ENCODE assay signal across 9 mouse cellular contexts in genomic region chr6:36388401-36389259, GRCm38 (mm10). TPM values are rescaled to one million over a fixed set of nuclear protein-coding genes. Genes with fewer than 3 reads are reported as not detected.
DNase-seq lines count a peak whose midpoint lies in the region; ATAC-seq lines count a peak whose summit lies in the region.
"Had no signal": no experiment of that assay in that cellular context is flagged by ENCODE, and none has a peak within 500 bp of the region (broad histone marks: within the 10 kb centered on the region; RNA-seq: fewer than 3 reads in every experiment).

No protein-coding gene starts in this region.

- no peaks in the 10 kb centered on the region for H3K9me3 ChIP-seq in heart, embryonic 16.5 days (replicated peaks; ENCODE audit: control insufficient read depth, low read length)
- H3K9me3 ChIP-seq in liver, embryonic 11.5 days (ENCODE audit: control insufficient read depth, low read length) = no peaks in the 10 kb centered on the region

- peak; percentile 39 for ATAC-seq in heart, embryonic 16.5 days (replicated peaks; ENCODE audit: extremely low read depth, insufficient read depth, low FRiP score)
- ATAC-seq in liver, embryonic 11.5 days (replicated peaks; ENCODE audit: low FRiP score) = no peak

- H3K4me2 ChIP-seq in heart, embryonic 16.5 days (ENCODE audit: low read depth, low read length) = peak overlapping the region; percentile 85
- peak overlapping the region; percentile 61 for H3K4me2 ChIP-seq in liver, embryonic 11.5 days

- peak overlapping the region; percentile 88 for H3K9ac ChIP-seq in heart, embryonic 16.5 days (ENCODE audit: low read length)
- H3K9ac ChIP-seq in liver, embryonic 11.5 days (ENCODE audit: low read depth, low read length) = no peak overlapping the region

- peak overlapping the region; percentile 79 for H3K4me3 ChIP-seq in heart, embryonic 16.5 days (ENCODE audit: low read length)
- peak overlapping the region; percentile 43 for H3K4me3 ChIP-seq in liver, embryonic 11.5 days (ENCODE audit: low read depth, low read length)

- H3K27me3 ChIP-seq in heart, embryonic 16.5 days (ENCODE audit: control insufficient read depth, insufficient read depth, low read length) = peaks cover 4% of the 10 kb centered on the region; the same call in 1 of the 2 replicates
- peaks cover 37% of the 10 kb centered on the region for H3K27me3 ChIP-seq in liver, embryonic 11.5 days (replicated peaks; ENCODE audit: control insufficient read depth, insufficient read depth, low read length)
- H3K27me3 ChIP-seq: CH12.LX had no signal

- peak overlapping the region; percentile 81 for H3K27ac ChIP-seq in heart, embryonic 16.5 days (ENCODE audit: low read length)
- H3K27ac ChIP-seq in liver, embryonic 11.5 days (ENCODE audit: low read depth, low read length) = no peak overlapping the region

- peaks cover 22% of the 10 kb centered on the region for H3K4me1 ChIP-seq in heart, embryonic 16.5 days (ENCODE audit: control insufficient read depth, insufficient read depth, low read length)
- no peaks in the 10 kb centered on the region for H3K4me1 ChIP-seq in liver, embryonic 11.5 days (replicated peaks; ENCODE audit: control insufficient read depth, insufficient read depth, low read length)

- peak; percentile 30 to 45 for DNase-seq in cerebellum, postnatal 25 days
- no peak for DNase-seq in cerebellum, adult 8-10 months
- DNase-seq in testis, postnatal 10 days (ENCODE audit: low spot score) = peak; percentile 41
- DNase-seq in testis, postnatal 14 days (ENCODE audit: low spot score) = no peak
- DNase-seq in liver, embryonic 11.5 days (ENCODE audit: low spot score) = peak; percentile 36
- DNase-seq in retina, postnatal 1 day = peak; percentile 55
- no peak for DNase-seq in adipocyte (ENCODE audit: low spot score)

- 1% methylated on average over 36 of the region's 36 CpGs for WGBS in heart, embryonic 16.5 days
- WGBS in liver, embryonic 11.5 days = 3% methylated on average over 36 of the region's 36 CpGs

- H3K36me3 ChIP-seq in heart, embryonic 16.5 days (ENCODE audit: control insufficient read depth, insufficient read depth) = no peaks in the 10 kb centered on the region
- no peaks in the 10 kb centered on the region for H3K36me3 ChIP-seq in liver, embryonic 11.5 days (ENCODE audit: control insufficient read depth, insufficient read depth, low read length)

RNA-seq across cellular contexts. Expression of gene Chrm2, which starts 0.7 kb away (rescaled TPM):
- polyA plus RNA-seq in heart, embryonic 16.5 days (2015; fragmentation: Nextera tagmentation; extraction: Ambion mirVana) = 17.9 and 19.0 TPM in 2 replicates
- polyA plus RNA-seq in liver, embryonic 11.5 days (2014; fragmentation: Nextera tagmentation; extraction: Ambion mirVana) = 1.6 and 2.3 TPM in 2 replicates

Comparison
In these comparisons a context has a peak if more than half of its experiments do, and no peak if none do; other contexts are left out.
1. DNase-seq: peak in cerebellum, postnatal 25 days (2 of 2), testis, postnatal 10 days (single experiment), liver, embryonic 11.5 days (single experiment) and retina, postnatal 1 day (single experiment); none in cerebellum, adult 8-10 months (single experiment), testis, postnatal 14 days (single experiment) and adipocyte (single experiment).